Mouse (Mus musculus): Measurements from ENCODE around the gene Nrg3. TPM values are rescaled to one million over a fixed set of nuclear protein-coding genes. Genes with fewer than 3 reads are reported as not detected.
"Not testable (repeated sequence)": the region's sequence is repeated elsewhere in the genome, so short reads cannot be mapped to it uniquely, and the experiment has no call there.

Gene Nrg3
- total RNA-seq, 2 experiments from 2014 or later, result not detected

DNA sequence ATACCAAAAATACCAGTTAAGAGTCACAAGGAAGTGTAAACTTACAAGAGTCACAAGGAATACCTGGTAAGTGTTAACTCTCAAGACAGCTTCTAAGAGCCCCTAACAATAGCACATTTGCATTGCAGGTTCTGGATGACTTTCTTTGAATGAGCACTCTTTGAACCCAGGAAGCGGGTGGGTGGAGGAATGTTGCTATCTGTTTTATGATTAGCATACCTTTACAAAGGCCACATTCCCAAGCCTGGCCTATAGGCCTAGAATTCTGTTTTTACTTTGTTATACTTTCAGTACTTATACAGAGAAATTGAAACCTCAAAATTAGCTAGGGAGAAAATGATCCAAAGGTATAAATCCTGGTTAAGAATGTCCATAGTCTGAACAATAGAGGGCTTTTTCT lies 1150.0 kb downstream of the Nrg3 start:
- ATAC-seq (ENCODE audit: poor library complexity, severe bottlenecking), result not testable (repeated sequence)

GRCm38 (mm10) chr14:38320619-38321340 lies 1152.1 kb downstream of the Nrg3 start:
- no peak for ATAC-seq (ENCODE audit: poor library complexity, severe bottlenecking)
